Mouse (Mus musculus) hematopoietic stem cell, adult 5-6 weeks (primary cell): ENCODE results near the gene Rin2. TPM values are rescaled to one million over a fixed set of nuclear protein-coding genes. Genes with fewer than 3 reads are reported as not detected.
"Not testable (repeated sequence)": the region's sequence is repeated elsewhere in the genome, so short reads cannot be mapped to it uniquely, and the experiment has no call there.

ENCODE experiments used
- ATAC-seq, 2 experiments: fragments of 125-278 bp in 1 of 2; replicated peaks in 1 of 2; 2 replicates each; pipeline ENCODE4 v1.8.0; 2016 to 2017; ENCODE audit warnings: inconsistent platforms in 2 of 2, mild to moderate bottlenecking in 2 of 2, moderate number of reproducible peaks in 2 of 2, low read depth in 1 of 2, moderate TSS enrichment in 1 of 2; ENCODE audit not compliant: low FRiP score in 2 of 2, poor library complexity in 2 of 2, severe bottlenecking in 2 of 2, insufficient read depth in 1 of 2, low TSS enrichment in 1 of 2
- total RNA-seq: library from RNA; stranded (forward); fragments of 172-1452, 232-1000 nt; gene quantifications from 2 replicates; pipeline ENCODE4 v1.2.3, GENCODE M21; 2017

Gene Rin2
- total RNA-seq, 1 experiment from 2014 or later, result 12.3 TPM

- ATAC-seq, result peak; percentile 70 to 84
Measured at GRCm38 (mm10) chr2:145887937-145888765, 213.1 kb downstream of the Rin2 start.

GRCm38 (mm10) chr2:145888766-145889480 is 213.9 kb downstream of the Rin2 start:
- peak in 1 of 2 experiments; percentile 34; a peak in 2 of 4 replicates for ATAC-seq

- no peak for ATAC-seq
Measured at GRCm38 (mm10) chr2:145890571-145890970, 215.6 kb downstream of the Rin2 start.

GRCm38 (mm10) chr2:145893756-145894155 is 218.7 kb downstream of the Rin2 start:
- ATAC-seq, result no peak

GRCm38 (mm10) chr2:145898106-145898505 is 223.1 kb downstream of the Rin2 start:
- no peak for ATAC-seq

- ATAC-seq, result not testable (repeated sequence)
Measured at GRCm38 (mm10) chr2:145900318-145900717, 225.3 kb downstream of the Rin2 start.

GRCm38 (mm10) chr2:145901861-145902260 is 226.8 kb downstream of the Rin2 start, which contains the start of gene Naa20:
Naa20 (plus strand) TSS chr2:145902099.
- no peak for ATAC-seq

- ATAC-seq, result peak; percentile 97 to 98
Measured at GRCm38 (mm10) chr2:145903061-145903901, 228.3 kb downstream of the Rin2 start.

- no peak for ATAC-seq
Measured at GRCm38 (mm10) chr2:145903983-145904616, 229.1 kb downstream of the Rin2 start.

- no peak for ATAC-seq
Measured at GRCm38 (mm10) chr2:145905156-145905555, 230.1 kb downstream of the Rin2 start.

- ATAC-seq, result not testable (repeated sequence)
Measured at GRCm38 (mm10) chr2:145905884-145906283, 230.9 kb downstream of the Rin2 start.

GRCm38 (mm10) chr2:145920941-145921650 is 246.1 kb downstream of the Rin2 start:
- ATAC-seq, result no peak

- ATAC-seq, result peak; percentile 98 to 99
Measured at GRCm38 (mm10) chr2:145934339-145935231, 259.6 kb downstream of the Rin2 start, which contains the start of the genes Cfap61 and Crnkl1. Cfap61 (plus strand) TSS chr2:145934784. Crnkl1 (minus strand) TSS chr2:145935014.

GRCm38 (mm10) chr2:145936975-145937374 is 262.0 kb downstream of the Rin2 start:
- no peak for ATAC-seq
